Mouse (Mus musculus) megakaryocyte, embryonic 14.5 days (primary cell): ENCODE data around the gene Egfem1.

Experiments used
- FLI1 ChIP-seq: IDR thresholded peaks from 2 replicates; pipeline ENCODE4 v1.6.1; 2012; ENCODE audit warnings: low read length, inconsistent platforms, mixed read lengths
- GATA1 ChIP-seq: IDR thresholded peaks from 3 replicates; pipeline ENCODE4 v1.6.1; 2012; ENCODE audit warnings: mixed read lengths, low read length, inconsistent platforms, borderline replicate concordance

GRCm38 (mm10) chr3:29539211-29539610 lies 457.4 kb downstream of the Egfem1 start:
- TF ChIP-seq GATA1 (no peak), FLI1 (no peak)
